22 mouse cellular contexts compared by ENCODE assay signal in genomic region chr8:64412488-64413188, GRCm38 (mm10).
DNase-seq lines count a peak whose midpoint lies in the region; ATAC-seq and TF ChIP-seq lines count a peak whose summit lies in the region.
"Had no signal": no experiment of that assay in that cellular context is flagged by ENCODE, and none has a peak within 500 bp of the region (broad histone marks: within the 10 kb centered on the region; RNA-seq: fewer than 3 reads in every experiment).

No protein-coding gene starts in this region.

- H3K4me2 ChIP-seq in forebrain, embryonic 11.5 days (ENCODE audit: low read depth, low read length, severe bottlenecking), result no peak overlapping the region
- H3K4me2 ChIP-seq in forebrain, embryonic 12.5 days, result no peak overlapping the region
- H3K4me2 ChIP-seq in lung, embryonic 15.5 days, result no peak overlapping the region
- H3K4me2 ChIP-seq in forebrain, postnatal 0 days (ENCODE audit: low read depth), result no peak overlapping the region
- H3K4me2 ChIP-seq: heart, embryonic 15.5 days had no signal

- no peaks in the 10 kb centered on the region for H3K36me3 ChIP-seq in forebrain, embryonic 11.5 days (ENCODE audit: control insufficient read depth, insufficient read depth, low read length)
- H3K36me3 ChIP-seq in forebrain, embryonic 12.5 days (replicated peaks), result no peaks in the 10 kb centered on the region
- no peaks in the 10 kb centered on the region for H3K36me3 ChIP-seq in lung, embryonic 15.5 days
- H3K36me3 ChIP-seq in forebrain, postnatal 0 days (ENCODE audit: insufficient read depth), result no peaks in the 10 kb centered on the region
- H3K36me3 ChIP-seq: heart, embryonic 15.5 days had no signal

- no peak for TF ChIP-seq CTCF in forebrain, postnatal 0 days (IDR thresholded peaks at IDR 0.05; ENCODE audit: low read depth)

- H3K4me1 ChIP-seq in forebrain, embryonic 11.5 days (replicated peaks; ENCODE audit: control insufficient read depth, insufficient read depth, low read length), result no peaks in the 10 kb centered on the region
- H3K4me1 ChIP-seq in forebrain, embryonic 12.5 days, result no peaks in the 10 kb centered on the region
- 0 out of 2 replicates have a peak, but pooled peaks cover 2% of the 10 kb centered on the region for H3K4me1 ChIP-seq in lung, embryonic 15.5 days
- H3K4me1 ChIP-seq in forebrain, postnatal 0 days (ENCODE audit: insufficient read depth), result no peaks in the 10 kb centered on the region
- H3K4me1 ChIP-seq: heart, embryonic 15.5 days had no signal

- peak; percentile 69 for ATAC-seq in forebrain, embryonic 11.5 days (replicated peaks; ENCODE audit: low FRiP score)
- ATAC-seq in forebrain, embryonic 12.5 days (ENCODE audit: low FRiP score), result no peak
- peak; percentile 67; the same call in 1 of the 2 replicates for ATAC-seq in lung, embryonic 15.5 days (ENCODE audit: borderline replicate concordance, extremely low read depth, low FRiP score, low TSS enrichment)
- ATAC-seq in forebrain, postnatal 0 days, result peak; percentile 73
- ATAC-seq: liver, postnatal 0 days had no signal

- no peak for DNase-seq in forebrain, embryonic 11.5 days (ENCODE audit: low spot score)
- DNase-seq in lung, postnatal 14 days, result no peak
- peak; percentile 30 for DNase-seq in Muller cell, postnatal 12 days (ENCODE audit: inconsistent ontology term)
- peak; percentile 47 for DNase-seq in forebrain, postnatal 0 days
- DNase-seq in layer of hippocampus, postnatal 25 days (ENCODE audit: extremely low spot score in 1 of 2, low spot score in 1 of 2), result no peak
- no peak for DNase-seq in cerebellum, adult 9-11 months
- DNase-seq: adrenal gland, adult 8-10 months; cerebellum, postnatal 14 days; embryo, embryonic 11 days; gastrocnemius, postnatal 14 days; heart, adult 2 months; kidney, adult 11 months; kidney, postnatal 10 days; liver, postnatal 0 days; right cerebral cortex, postnatal 25 days; thymus, postnatal 14 days had no signal

- H3K9me3 ChIP-seq in forebrain, embryonic 11.5 days (ENCODE audit: control insufficient read depth, low read length), result no peaks in the 10 kb centered on the region
- no peaks in the 10 kb centered on the region for H3K9me3 ChIP-seq in forebrain, embryonic 12.5 days
- H3K9me3 ChIP-seq in lung, embryonic 15.5 days, result no peaks in the 10 kb centered on the region
- H3K9me3 ChIP-seq in forebrain, postnatal 0 days (ENCODE audit: low read length), result no peaks in the 10 kb centered on the region
- H3K9me3 ChIP-seq: heart, embryonic 15.5 days had no signal

- no peak overlapping the region for H3K4me3 ChIP-seq in forebrain, embryonic 11.5 days (ENCODE audit: low read depth, low read length)
- H3K4me3 ChIP-seq in forebrain, embryonic 12.5 days (replicated peaks), result no peak overlapping the region
- H3K4me3 ChIP-seq in lung, embryonic 15.5 days, result no peak overlapping the region
- H3K4me3 ChIP-seq in forebrain, postnatal 0 days (ENCODE audit: low read depth, low read length), result no peak overlapping the region
- H3K4me3 ChIP-seq: heart, adult 2 months; heart, embryonic 15.5 days; layer of hippocampus, adult 2 months; left cerebral cortex, adult 2 months had no signal

- 54% methylated on average over 15 of the region's 15 CpGs for WGBS in forebrain, embryonic 11.5 days
- 45% methylated on average over 15 of the region's 15 CpGs for WGBS in forebrain, embryonic 12.5 days
- 53% methylated on average over 15 of the region's 15 CpGs for WGBS in lung, embryonic 15.5 days
- 29% methylated on average over 15 of the region's 15 CpGs for WGBS in forebrain, postnatal 0 days

- H3K9ac ChIP-seq in forebrain, embryonic 11.5 days (ENCODE audit: low read length), result no peak overlapping the region
- no peak overlapping the region for H3K9ac ChIP-seq in forebrain, embryonic 12.5 days
- no peak overlapping the region for H3K9ac ChIP-seq in lung, embryonic 15.5 days
- no peak overlapping the region for H3K9ac ChIP-seq in forebrain, postnatal 0 days
- H3K9ac ChIP-seq: heart, embryonic 15.5 days; liver, postnatal 0 days had no signal

- H3K27ac ChIP-seq in forebrain, embryonic 11.5 days (ENCODE audit: low read depth, low read length), result no peak overlapping the region
- no peak overlapping the region for H3K27ac ChIP-seq in forebrain, embryonic 12.5 days
- H3K27ac ChIP-seq in lung, embryonic 15.5 days, result no peak overlapping the region
- no peak overlapping the region for H3K27ac ChIP-seq in forebrain, postnatal 0 days (ENCODE audit: low read depth, low read length)
- H3K27ac ChIP-seq: heart, adult 2 months; heart, embryonic 15.5 days; layer of hippocampus, adult 2 months; left cerebral cortex, adult 2 months had no signal

- H3K27me3 ChIP-seq in forebrain, embryonic 11.5 days (ENCODE audit: control insufficient read depth, insufficient read depth, low read length), result no peaks in the 10 kb centered on the region
- no peaks in the 10 kb centered on the region for H3K27me3 ChIP-seq in forebrain, embryonic 12.5 days
- H3K27me3 ChIP-seq in lung, embryonic 15.5 days, result no peaks in the 10 kb centered on the region
- H3K27me3 ChIP-seq in forebrain, postnatal 0 days (ENCODE audit: insufficient read depth, low read length), result no peaks in the 10 kb centered on the region
- H3K27me3 ChIP-seq: CH12.LX; heart, embryonic 15.5 days had no signal

Comparison
In these comparisons a context has a peak if more than half of its experiments do, and no peak if none do; other contexts are left out.
1. DNase-seq: peak in Muller cell, postnatal 12 days (single experiment) and forebrain, postnatal 0 days (single experiment); none in forebrain, embryonic 11.5 days (single experiment), lung, postnatal 14 days (single experiment), layer of hippocampus, postnatal 25 days (0 of 2) and cerebellum, adult 9-11 months (single experiment).